Mouse (Mus musculus): ENCODE data around the gene Fbf1.

- TF ChIP-seq CTCF (IDR thresholded peaks at IDR 0.05; ENCODE audit: borderline replicate concordance, extremely low read depth, insufficient read depth, insufficient read length) (no peak), POLR2A (IDR thresholded peaks at IDR 0.05; ENCODE audit: borderline replicate concordance, extremely low read depth, insufficient read depth, insufficient read length, poor library complexity, severe bottlenecking) (no peak)
Measured at GRCm38 (mm10) chr11:116105065-116105464, 62.9 kb downstream of the Fbf1 start.

All from brain, embryonic 14.5 days (tissue).